Mouse (Mus musculus) hindlimb bud, embryonic 11.5 days (tissue): ENCODE measurements around the gene C1ql1.
A peak's percentile ranks its signal among the peaks of the same experiment; 100 is the strongest.

Source experiments
- DNase-seq: peaks from one replicate; pipeline ENCODE4 v3.0.0-alpha.2; 2012; ENCODE audit warnings: low read depth, low spot score; ENCODE audit errors: extremely low spot score

The C1ql1 gene

DNA sequence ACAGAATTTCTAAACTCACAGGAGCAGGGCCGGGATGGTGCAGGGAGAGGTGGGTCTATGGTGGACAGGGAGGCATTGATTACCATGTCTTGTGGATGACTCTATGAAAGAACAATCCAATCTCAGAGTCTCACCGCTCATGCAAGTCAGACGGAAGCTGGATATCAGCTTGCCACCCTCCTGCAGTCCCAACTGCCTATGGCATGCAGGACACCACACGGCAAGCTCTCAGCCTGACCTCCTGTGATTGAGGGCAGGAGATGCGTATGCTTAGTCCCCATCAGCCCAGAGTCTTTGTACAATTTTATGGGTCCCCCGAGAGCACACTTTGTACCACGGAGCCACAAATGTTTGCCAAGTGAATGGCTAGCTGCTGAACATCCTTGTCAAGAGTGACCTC lies 42.8 kb downstream of the C1ql1 start:
- no peak for DNase-seq

DNA sequence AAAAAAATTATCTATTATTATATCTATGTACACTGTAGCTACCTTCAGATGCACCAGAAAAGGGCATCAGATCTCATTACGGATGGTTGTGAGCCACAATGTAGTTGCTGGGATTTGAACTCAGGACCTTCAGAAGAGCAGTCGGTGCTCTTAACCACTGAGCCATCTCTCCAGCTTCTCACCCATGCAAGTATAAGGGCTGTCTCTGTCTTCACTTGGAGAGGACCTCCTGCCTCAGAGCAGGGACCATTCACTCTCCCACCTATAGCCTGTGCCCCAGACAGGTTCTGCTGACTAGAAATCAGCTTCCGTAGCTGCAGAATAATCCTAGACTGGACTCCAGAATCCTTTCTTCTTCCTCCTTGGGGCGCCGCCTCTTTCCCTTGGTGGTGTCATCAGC lies 44.4 kb downstream of the C1ql1 start:
- no peak for DNase-seq

GRCm38 (mm10) chr11:102901199-102901598 lies 45.3 kb downstream of the C1ql1 start:
- no peak for DNase-seq

GRCm38 (mm10) chr11:102900763-102901162 lies 45.7 kb downstream of the C1ql1 start, which contains the start of gene Gfap:
Gene Gfap, minus strand, starts transcription at chr11:102900912.
- DNase-seq, result peak; percentile 91

DNA sequence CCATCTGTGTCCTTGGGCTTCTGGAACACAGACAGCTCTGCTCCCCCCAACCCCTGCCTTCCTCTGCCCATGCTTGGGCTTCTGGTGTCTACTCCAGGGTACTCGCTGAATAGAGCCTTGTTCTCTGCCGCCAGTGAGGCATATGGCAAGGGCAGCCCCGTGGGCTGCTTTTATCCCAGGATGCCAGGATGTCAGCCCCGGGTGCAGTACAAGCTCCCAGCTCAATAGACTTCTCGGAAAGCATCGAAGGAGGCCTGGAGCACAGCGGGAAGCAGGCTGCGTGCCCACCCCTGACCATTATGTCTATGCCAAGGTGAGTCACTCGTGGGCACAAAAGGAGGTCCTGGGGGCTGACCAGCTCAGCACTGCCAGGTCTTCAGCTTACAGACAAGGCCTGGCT lies 48.1 kb downstream of the C1ql1 start:
- no peak for DNase-seq

GRCm38 (mm10) chr11:102896641-102897040 lies 49.8 kb downstream of the C1ql1 start:
- no peak for DNase-seq

GRCm38 (mm10) chr11:102895779-102896178 lies 50.7 kb downstream of the C1ql1 start:
- DNase-seq, result no peak

DNA sequence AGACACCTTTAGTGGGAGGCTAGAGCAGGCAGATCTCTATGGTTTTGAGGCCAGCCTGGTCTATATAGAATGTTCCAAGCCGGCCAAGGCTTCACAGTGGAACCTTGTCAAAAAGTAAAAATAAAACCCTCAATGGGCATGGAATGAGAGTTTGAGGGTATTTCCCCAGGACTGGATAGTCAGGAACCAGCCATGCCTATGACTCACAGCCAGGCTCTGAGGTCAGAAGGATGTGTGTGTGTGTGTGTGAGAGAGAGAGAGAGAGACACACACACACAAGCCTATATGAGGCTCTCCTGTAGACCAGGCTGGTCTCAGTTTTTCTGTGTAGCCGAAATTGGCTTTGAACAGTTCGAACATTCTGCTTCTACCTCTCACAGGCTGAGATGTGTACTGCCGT lies 51.8 kb downstream of the C1ql1 start:
- no peak for DNase-seq

DNA sequence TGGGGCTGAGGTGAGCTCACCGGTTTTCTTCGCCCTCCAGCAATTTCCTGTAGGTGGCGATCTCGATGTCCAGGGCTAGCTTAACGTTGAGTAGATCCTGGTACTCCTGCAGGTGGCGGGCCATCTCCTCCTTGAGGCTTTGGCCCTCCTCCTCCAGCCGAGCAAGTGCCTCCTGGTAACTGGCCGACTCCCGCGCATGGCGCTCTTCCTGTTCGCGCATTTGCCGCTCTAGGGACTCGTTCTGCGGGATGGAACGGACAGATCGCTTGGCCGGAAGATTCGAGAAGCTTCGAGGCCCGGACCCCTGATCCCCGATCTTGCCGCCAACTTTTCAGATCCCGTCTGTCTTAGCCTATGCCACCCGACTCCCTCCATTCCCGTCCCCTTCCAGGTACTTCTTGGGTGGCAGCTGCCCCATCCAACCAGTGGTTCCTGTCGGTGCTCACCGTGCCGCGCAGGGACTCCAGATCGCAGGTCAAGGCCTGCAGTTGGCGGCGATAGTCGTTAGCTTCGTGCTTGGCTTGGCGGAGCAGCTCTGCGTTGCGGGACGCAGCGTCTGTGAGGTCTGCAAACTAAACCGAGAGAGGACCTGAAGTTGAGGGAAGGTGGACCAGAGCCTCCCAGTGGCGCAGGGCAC lies 53.4 kb downstream of the C1ql1 start:
- peak; percentile 46 for DNase-seq

GRCm38 (mm10) chr11:102890096-102890495 lies 56.4 kb downstream of the C1ql1 start:
- no peak for DNase-seq
